Mouse (Mus musculus): ENCODE results near the gene AI464131. TPM values are rescaled to one million over a fixed set of nuclear protein-coding genes. Genes with fewer than 3 reads are reported as not detected.
A peak's percentile ranks its signal among the peaks of the same experiment; 100 is the strongest.
"Not testable (repeated sequence)": the region's sequence is repeated elsewhere in the genome, so short reads cannot be mapped to it uniquely, and the experiment has no call there.

Gene AI464131
- polyA plus RNA-seq, 1 experiment, result 24.8 TPM

DNA sequence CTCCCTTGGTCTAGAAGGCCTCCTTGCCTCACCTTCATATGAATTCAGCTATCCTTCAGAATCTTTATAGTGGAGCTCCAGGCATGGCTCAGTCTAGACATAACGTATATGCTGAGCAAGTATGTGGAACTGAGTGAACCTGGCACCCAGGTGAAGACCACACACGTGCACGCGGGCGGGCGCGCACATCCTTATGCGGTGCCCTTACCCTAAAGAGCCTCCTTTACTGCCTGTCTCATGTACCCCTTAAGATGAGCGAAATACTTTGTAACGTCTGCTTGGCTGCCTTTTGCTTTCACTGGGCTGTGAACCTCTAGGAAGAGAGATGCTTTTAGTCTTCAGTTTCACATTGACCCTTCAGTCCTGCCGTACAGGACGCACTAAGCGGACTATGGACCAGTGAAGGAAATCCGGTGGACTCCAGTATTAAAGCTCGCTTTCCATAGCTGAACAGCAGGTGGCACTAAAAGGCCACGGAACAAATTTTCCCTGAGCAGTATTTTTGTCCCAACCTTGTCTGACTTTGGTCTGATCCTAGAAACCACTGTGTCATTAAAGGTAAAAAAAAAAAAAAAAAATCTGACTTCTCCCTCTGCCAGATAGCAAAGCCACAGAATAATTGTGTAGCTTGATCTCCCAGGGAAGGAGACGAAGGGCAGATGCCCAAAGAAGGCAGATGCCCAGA lies 34.3 kb downstream of the AI464131 start:
- Histone ChIP-seq H3K4me3 (ENCODE audit: insufficient read depth, low read length) (no peak overlapping the region), H3K4me1 (ENCODE audit: control insufficient read depth, insufficient read depth, low read length) (peaks cover 2% of the 10 kb centered on the region; the same call in 1 of the 2 replicates), H3K27ac (ENCODE audit: insufficient read depth, low read length) (no peak overlapping the region)
- peak; percentile 73 for TF ChIP-seq CTCF (IDR thresholded peaks at IDR 0.05; ENCODE audit: extremely low read depth, insufficient read depth, low read length)
- TF ChIP-seq POLR2A (IDR thresholded peaks at IDR 0.05; ENCODE audit: extremely low read depth, insufficient read depth, low read length), result no peak

DNA sequence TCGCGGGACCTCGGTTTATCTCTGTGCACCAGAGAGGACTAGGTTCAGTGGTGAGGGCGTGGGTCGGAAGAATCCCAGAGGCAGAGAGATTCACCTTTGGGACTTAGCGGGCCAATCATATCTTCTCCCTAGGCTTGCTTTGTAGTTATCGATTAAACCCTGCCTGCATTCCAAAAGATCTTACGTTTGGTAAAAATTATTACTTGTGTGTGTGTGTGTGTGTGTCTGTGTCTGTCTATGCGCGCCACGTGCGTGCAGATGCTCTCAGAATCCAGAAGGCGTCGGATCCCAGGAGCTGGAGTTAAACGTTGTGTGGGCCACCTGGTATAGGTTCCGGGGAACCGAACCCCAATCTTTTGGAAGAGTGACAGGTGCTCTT lies 37.6 kb downstream of the AI464131 start:
- Histone ChIP-seq H3K27ac (ENCODE audit: insufficient read depth, low read length) (no peak overlapping the region), H3K4me3 (ENCODE audit: insufficient read depth, low read length) (peak overlapping the region; percentile 51), H3K4me1 (ENCODE audit: control insufficient read depth, insufficient read depth, low read length) (no peaks in the 10 kb centered on the region)
- TF ChIP-seq POLR2A (IDR thresholded peaks at IDR 0.05; ENCODE audit: extremely low read depth, insufficient read depth, low read length), result no peak
- TF ChIP-seq CTCF (IDR thresholded peaks at IDR 0.05; ENCODE audit: extremely low read depth, insufficient read depth, low read length), result no peak

DNA sequence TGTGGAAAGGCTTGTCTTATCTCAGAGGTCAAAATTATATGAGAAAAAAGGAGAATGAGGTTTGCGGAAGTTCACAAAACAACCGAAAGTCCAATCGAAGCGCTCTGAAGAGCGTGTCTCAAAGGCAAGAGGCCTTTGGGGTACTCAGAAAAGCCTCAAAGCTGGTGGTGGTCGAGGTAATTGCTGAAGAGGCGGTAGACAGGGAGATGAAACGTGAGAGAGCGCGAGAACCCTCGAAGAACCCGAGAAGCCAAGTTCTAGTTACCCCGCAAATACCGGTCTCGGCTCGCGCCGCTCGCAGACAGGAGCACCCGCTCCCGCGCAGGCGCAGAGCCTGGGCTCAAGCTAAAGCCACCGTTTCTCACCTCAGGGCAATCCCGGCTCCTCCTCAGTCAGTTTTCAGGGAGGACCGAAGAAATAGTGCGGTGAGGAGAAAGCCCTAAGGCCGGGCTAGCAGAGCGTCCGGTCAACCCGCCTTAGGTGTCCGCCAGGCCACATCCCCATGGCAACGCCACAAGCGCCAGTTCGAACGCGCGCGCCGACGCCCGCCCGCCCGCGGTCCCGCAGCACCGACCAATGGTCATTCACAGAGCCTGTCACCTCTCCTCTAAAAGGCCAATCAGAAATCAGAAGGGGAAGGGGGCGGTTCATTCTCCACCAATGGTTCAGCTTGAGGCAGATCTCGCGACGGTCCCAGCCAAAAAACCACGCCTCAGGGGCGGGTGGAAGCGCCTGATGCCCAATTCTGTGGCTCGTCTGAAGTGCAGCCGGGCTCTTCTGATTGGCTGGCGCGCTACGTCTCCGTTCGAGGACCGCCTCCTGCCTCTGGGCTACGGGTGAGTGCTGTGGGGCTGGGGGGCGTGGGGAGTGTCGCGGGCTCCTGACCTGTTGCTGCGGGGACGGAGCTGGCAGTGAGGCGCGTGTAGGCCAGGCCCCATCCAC lies 38.3 kb downstream of the AI464131 start, which contains the start of the genes Kif24 and Nudt2:
Kif24 (minus strand) TSS at position 543 of the 942 bp plus-strand sequence.
Nudt2 (plus strand) TSS at position 807 of the 942 bp plus-strand sequence.
- TF ChIP-seq CTCF (IDR thresholded peaks at IDR 0.05; ENCODE audit: extremely low read depth, insufficient read depth, low read length), result no peak
- peak; percentile 45; the same call in 1 of the 2 replicates for TF ChIP-seq POLR2A (IDR thresholded peaks at IDR 0.05; ENCODE audit: extremely low read depth, insufficient read depth, low read length)
- H3K27ac ChIP-seq (ENCODE audit: insufficient read depth, low read length), result no peak within 1 kb of the TSS
- H3K4me3 ChIP-seq (ENCODE audit: insufficient read depth, low read length), result peak within 1 kb of the TSS; percentile 51
- H3K4me1 ChIP-seq (ENCODE audit: control insufficient read depth, insufficient read depth, low read length), result no peaks in the 10 kb centered on the region

DNA sequence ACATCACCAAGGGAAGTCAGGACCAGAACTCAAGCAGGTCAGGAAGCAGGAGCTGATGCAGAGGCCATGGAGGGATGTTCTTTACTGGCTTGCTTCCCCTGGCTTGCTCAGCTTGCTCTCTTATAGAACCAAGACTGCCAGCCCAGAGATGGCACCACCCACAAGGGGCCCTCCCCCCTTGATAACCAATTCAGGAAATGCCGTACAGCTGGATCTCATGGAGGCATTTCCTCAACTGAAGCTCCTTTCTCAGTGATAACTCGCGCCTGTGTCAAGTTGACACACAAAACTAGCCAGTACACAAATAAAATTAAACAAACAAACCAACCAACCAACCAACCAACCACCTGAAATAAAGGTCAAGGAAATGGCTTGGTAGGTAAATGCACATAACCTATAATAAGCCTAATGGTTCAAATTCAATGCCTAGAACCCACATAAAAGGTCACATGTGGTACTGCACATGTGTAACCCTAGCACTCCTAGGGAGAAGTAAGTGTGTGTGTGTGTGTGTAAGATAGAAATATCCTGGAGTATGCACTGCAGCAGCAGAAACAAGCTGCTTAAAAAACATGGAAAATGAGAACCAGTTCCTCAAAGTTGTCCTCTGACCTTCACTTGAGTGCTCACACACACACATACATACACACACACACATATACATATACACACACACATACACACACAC lies 39.7 kb downstream of the AI464131 start:
- not testable (repeated sequence) for H3K4me3 ChIP-seq (ENCODE audit: insufficient read depth, low read length); H3K4me1 ChIP-seq (ENCODE audit: control insufficient read depth, insufficient read depth, low read length); H3K27ac ChIP-seq (ENCODE audit: insufficient read depth, low read length)

DNA sequence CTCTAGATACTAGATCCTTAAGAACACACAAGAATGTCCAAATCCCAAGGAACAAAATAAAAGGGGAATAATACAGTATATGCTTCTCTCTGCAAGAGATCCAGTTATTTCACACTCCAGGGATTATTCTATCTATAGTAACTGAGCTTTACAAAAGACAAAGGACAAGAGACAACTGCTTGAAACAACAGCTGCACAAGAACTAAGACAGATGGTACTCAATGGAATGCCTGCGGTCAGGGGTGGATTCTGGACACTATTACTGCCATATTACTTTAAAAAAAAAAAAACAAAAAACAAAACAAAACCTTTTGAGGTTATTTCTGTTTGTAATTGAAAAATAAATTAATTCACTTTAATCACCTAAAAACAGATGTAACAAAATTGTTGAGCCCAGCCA lies 42.2 kb downstream of the AI464131 start:
- Histone ChIP-seq H3K27ac (ENCODE audit: insufficient read depth, low read length) (no peak overlapping the region), H3K4me1 (ENCODE audit: control insufficient read depth, insufficient read depth, low read length) (no peaks in the 10 kb centered on the region), H3K4me3 (ENCODE audit: insufficient read depth, low read length) (no peak overlapping the region)
- TF ChIP-seq POLR2A (IDR thresholded peaks at IDR 0.05; ENCODE audit: extremely low read depth, insufficient read depth, low read length) (no peak), CTCF (IDR thresholded peaks at IDR 0.05; ENCODE audit: extremely low read depth, insufficient read depth, low read length) (no peak)

DNA sequence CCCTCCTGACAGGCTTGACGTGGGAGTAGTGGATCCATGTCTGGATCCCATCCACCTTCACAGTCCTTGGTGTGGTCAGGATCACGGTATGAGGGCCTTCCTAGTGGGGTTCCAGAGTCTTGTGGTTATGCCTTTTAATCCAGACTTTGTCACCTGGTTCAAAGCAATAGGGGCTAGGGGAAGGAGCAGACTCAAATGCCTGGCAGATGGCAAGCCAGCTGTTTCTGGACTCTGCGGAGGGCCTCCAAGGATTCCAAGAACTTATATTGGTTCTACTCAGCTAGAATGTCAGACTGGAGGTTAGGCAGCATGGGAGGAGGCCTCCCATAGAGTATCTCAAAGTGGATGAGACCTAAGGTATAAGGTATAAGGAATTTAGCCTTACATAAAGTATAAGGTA lies 55.3 kb downstream of the AI464131 start:
- no peak overlapping the region for H3K4me3 ChIP-seq (ENCODE audit: insufficient read depth, low read length)
- no peak overlapping the region for H3K27ac ChIP-seq (ENCODE audit: insufficient read depth, low read length)
- no peak for TF ChIP-seq CTCF (IDR thresholded peaks at IDR 0.05; ENCODE audit: extremely low read depth, insufficient read depth, low read length)
- TF ChIP-seq POLR2A (IDR thresholded peaks at IDR 0.05; ENCODE audit: extremely low read depth, insufficient read depth, low read length), result no peak
- no peaks in the 10 kb centered on the region for H3K4me1 ChIP-seq (ENCODE audit: control insufficient read depth, insufficient read depth, low read length)

Other genes starting within 250 kb of the AI464131 start
- 21.8 and 26.2 TPM in 2 replicates for gene Ubap2, start 227.9 kb downstream of the AI464131 start, polyA plus RNA-seq (2012; rRNA removed)
- 33.1 and 34.1 TPM in 2 replicates for gene Dcaf12, start 188.2 kb downstream of the AI464131 start, polyA plus RNA-seq (2012; rRNA removed)
- gene Ubap1, start 154.1 kb downstream of the AI464131 start, polyA plus RNA-seq (2012; rRNA removed), result 44.0 and 47.7 TPM in 2 replicates
- gene Kif24, start 38.2 kb downstream of the AI464131 start, polyA plus RNA-seq (2012; rRNA removed), result 0.56 and 0.61 TPM in 2 replicates
- gene Nudt2, start 37.9 kb downstream of the AI464131 start, polyA plus RNA-seq (2012; rRNA removed), result 43.4 and 46.5 TPM in 2 replicates
- 4.6 and 4.9 TPM in 2 replicates for gene 1110017D15Rik, start 14.3 kb upstream of the AI464131 start, polyA plus RNA-seq (2012; rRNA removed)
- 159 and 165 TPM in 2 replicates for gene Fam219a, start 66.5 kb upstream of the AI464131 start, polyA plus RNA-seq (2012; rRNA removed)
- gene Dnaic1, start 66.7 kb upstream of the AI464131 start, polyA plus RNA-seq (2012; rRNA removed), result 9.8 and 12.5 TPM in 2 replicates
- 88.2 and 97.6 TPM in 2 replicates for gene Enho, start 137.2 kb upstream of the AI464131 start, polyA plus RNA-seq (2012; rRNA removed)
- gene Cntfr, start 194.0 kb upstream of the AI464131 start, polyA plus RNA-seq (2012; rRNA removed), result 59.8 and 67.8 TPM in 2 replicates
- gene Il11ra1, start 196.9 kb upstream of the AI464131 start, polyA plus RNA-seq (2012; rRNA removed), result 50.6 and 51.6 TPM in 2 replicates
- gene Rpp25l, start 210.5 kb upstream of the AI464131 start, polyA plus RNA-seq (2012; rRNA removed), result 31.6 and 37.4 TPM in 2 replicates
- gene Dctn3, start 220.1 kb upstream of the AI464131 start, polyA plus RNA-seq (2012; rRNA removed), result 205 TPM in 2 replicates
- gene Arid3c, start 228.1 kb upstream of the AI464131 start, polyA plus RNA-seq (2012; rRNA removed), result 0.34 and 0.46 TPM in 2 replicates

Data from cortical plate, adult 2 months (tissue).